Mouse (Mus musculus): ENCODE data around the gene Cbr4. TPM values are rescaled to one million over a fixed set of nuclear protein-coding genes. Genes with fewer than 3 reads are reported as not detected.
A peak's percentile ranks its signal among the peaks of the same experiment; 100 is the strongest.

Cbr4 gene
- polyA plus RNA-seq, 1 experiment from 2014 or later = 42.4 TPM

GRCm38 (mm10) chr8:61466696-61467552, 20.6 kb upstream of the Cbr4 start:
- H3K36me3 ChIP-seq = no peaks in the 10 kb centered on the region
- no peak overlapping the region for H3K27ac ChIP-seq
- no peak overlapping the region for H3K9ac ChIP-seq
- no peak for ATAC-seq (replicated peaks; ENCODE audit: insufficient number of reproducible peaks, insufficient read depth, low FRiP score, low read depth)
- no peaks in the 10 kb centered on the region for H3K27me3 ChIP-seq
- 86% methylated on average over 15 of the region's 15 CpGs for WGBS
- H3K4me1 ChIP-seq (replicated peaks) = no peaks in the 10 kb centered on the region
- H3K4me2 ChIP-seq = no peak overlapping the region
- no peak overlapping the region for H3K4me3 ChIP-seq
- no peaks in the 10 kb centered on the region for H3K9me3 ChIP-seq (replicated peaks)

DNA sequence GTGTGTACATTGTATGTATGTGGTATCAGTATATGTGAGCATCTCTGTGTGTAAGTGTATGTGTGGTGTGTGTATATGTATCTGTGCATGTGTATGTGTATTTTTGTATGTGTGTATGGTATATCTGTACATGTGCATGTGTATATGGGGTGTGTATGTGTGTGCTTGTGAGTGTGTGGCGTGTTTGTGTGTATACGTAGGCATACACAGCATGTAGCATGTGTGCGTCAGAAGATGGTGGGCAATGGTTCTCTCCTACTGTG, 20.1 kb upstream of the Cbr4 start:
- Histone ChIP-seq H3K36me3 (no peaks in the 10 kb centered on the region), H3K9me3 (replicated peaks) (no peaks in the 10 kb centered on the region), H3K4me2 (no peak overlapping the region), H3K9ac (no peak overlapping the region), H3K4me1 (replicated peaks) (no peaks in the 10 kb centered on the region), H3K27ac (no peak overlapping the region), H3K4me3 (no peak overlapping the region), H3K27me3 (no peaks in the 10 kb centered on the region)
- 82% methylated on average over 3 of the region's 3 CpGs for WGBS
- ATAC-seq (replicated peaks; ENCODE audit: insufficient number of reproducible peaks, insufficient read depth, low FRiP score, low read depth) = no peak

- no peak for ATAC-seq (replicated peaks; ENCODE audit: insufficient number of reproducible peaks, insufficient read depth, low FRiP score, low read depth)
- no peaks in the 10 kb centered on the region for H3K27me3 ChIP-seq
- H3K4me1 ChIP-seq (replicated peaks) = no peaks in the 10 kb centered on the region
- no peaks in the 10 kb centered on the region for H3K9me3 ChIP-seq (replicated peaks)
- no peak overlapping the region for H3K4me2 ChIP-seq
- no peak overlapping the region for H3K27ac ChIP-seq
- H3K9ac ChIP-seq = no peak overlapping the region
- WGBS = 70% methylated on average over 4 of the region's 4 CpGs
- H3K4me3 ChIP-seq = no peak overlapping the region
- no peaks in the 10 kb centered on the region for H3K36me3 ChIP-seq
Measured at GRCm38 (mm10) chr8:61470213-61470612, 17.3 kb upstream of the Cbr4 start.

GRCm38 (mm10) chr8:61475251-61475673, 12.3 kb upstream of the Cbr4 start:
- Histone ChIP-seq H3K27ac (no peak overlapping the region), H3K4me1 (replicated peaks) (no peaks in the 10 kb centered on the region), H3K27me3 (no peaks in the 10 kb centered on the region), H3K9ac (no peak overlapping the region), H3K4me2 (no peak overlapping the region), H3K4me3 (no peak overlapping the region), H3K9me3 (replicated peaks) (no peaks in the 10 kb centered on the region), H3K36me3 (no peaks in the 10 kb centered on the region)
- 51% methylated on average over 6 of the region's 6 CpGs for WGBS
- no peak for ATAC-seq (replicated peaks; ENCODE audit: insufficient number of reproducible peaks, insufficient read depth, low FRiP score, low read depth)

GRCm38 (mm10) chr8:61476160-61476559, 11.4 kb upstream of the Cbr4 start:
- no peaks in the 10 kb centered on the region for H3K27me3 ChIP-seq
- H3K4me3 ChIP-seq = no peak overlapping the region
- H3K4me2 ChIP-seq = no peak overlapping the region
- ATAC-seq (replicated peaks; ENCODE audit: insufficient number of reproducible peaks, insufficient read depth, low FRiP score, low read depth) = no peak
- no peaks in the 10 kb centered on the region for H3K4me1 ChIP-seq (replicated peaks)
- 79% methylated on average over 9 of the region's 9 CpGs for WGBS
- H3K9ac ChIP-seq = no peak overlapping the region
- no peak overlapping the region for H3K27ac ChIP-seq
- H3K36me3 ChIP-seq = no peaks in the 10 kb centered on the region
- no peaks in the 10 kb centered on the region for H3K9me3 ChIP-seq (replicated peaks)

DNA sequence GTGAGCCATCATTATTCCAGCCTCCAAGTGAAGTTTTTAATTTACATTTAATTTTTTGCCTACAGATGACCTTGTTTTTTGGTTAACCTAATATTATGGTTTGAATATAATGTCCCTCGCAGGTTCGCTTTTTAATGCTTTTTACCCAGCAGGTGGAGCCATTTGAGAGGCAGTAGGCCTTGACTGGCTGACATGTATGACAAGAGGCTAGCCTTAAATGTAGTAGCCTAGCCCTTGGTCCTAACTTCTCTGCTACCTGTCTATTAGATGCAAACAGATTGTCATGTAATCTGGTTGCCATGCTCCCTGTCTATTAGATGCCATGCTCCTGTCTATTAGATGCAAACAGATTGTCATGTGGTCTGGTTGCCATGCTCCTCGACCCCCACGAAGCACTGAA, 9.4 kb upstream of the Cbr4 start:
- Histone ChIP-seq H3K36me3 (no peaks in the 10 kb centered on the region), H3K9me3 (replicated peaks) (no peaks in the 10 kb centered on the region), H3K4me3 (no peak overlapping the region), H3K4me1 (replicated peaks) (no peaks in the 10 kb centered on the region), H3K9ac (no peak overlapping the region), H3K4me2 (no peak overlapping the region), H3K27ac (no peak overlapping the region), H3K27me3 (no peaks in the 10 kb centered on the region)
- ATAC-seq (replicated peaks; ENCODE audit: insufficient number of reproducible peaks, insufficient read depth, low FRiP score, low read depth) = no peak
- WGBS = 84% methylated on average over 4 of the region's 4 CpGs

GRCm38 (mm10) chr8:61478793-61479192, 8.7 kb upstream of the Cbr4 start:
- H3K36me3 ChIP-seq = no peaks in the 10 kb centered on the region
- no peaks in the 10 kb centered on the region for H3K27me3 ChIP-seq
- no peak overlapping the region for H3K9ac ChIP-seq
- no peaks in the 10 kb centered on the region for H3K4me1 ChIP-seq (replicated peaks)
- H3K9me3 ChIP-seq (replicated peaks) = no peaks in the 10 kb centered on the region
- 72% methylated on average over 8 of the region's 8 CpGs for WGBS
- H3K4me2 ChIP-seq = no peak overlapping the region
- H3K4me3 ChIP-seq = no peak overlapping the region
- ATAC-seq (replicated peaks; ENCODE audit: insufficient number of reproducible peaks, insufficient read depth, low FRiP score, low read depth) = no peak
- no peak overlapping the region for H3K27ac ChIP-seq

GRCm38 (mm10) chr8:61479506-61480214, 7.9 kb upstream of the Cbr4 start:
- Histone ChIP-seq H3K4me2 (no peak overlapping the region), H3K36me3 (no peaks in the 10 kb centered on the region), H3K27ac (no peak overlapping the region), H3K27me3 (no peaks in the 10 kb centered on the region), H3K4me1 (replicated peaks) (no peaks in the 10 kb centered on the region), H3K4me3 (no peak overlapping the region), H3K9me3 (replicated peaks) (no peaks in the 10 kb centered on the region), H3K9ac (no peak overlapping the region)
- WGBS = 47% methylated on average over 11 of the region's 11 CpGs
- ATAC-seq (replicated peaks; ENCODE audit: insufficient number of reproducible peaks, insufficient read depth, low FRiP score, low read depth) = no peak; the same call in 1 of the 2 replicates

DNA sequence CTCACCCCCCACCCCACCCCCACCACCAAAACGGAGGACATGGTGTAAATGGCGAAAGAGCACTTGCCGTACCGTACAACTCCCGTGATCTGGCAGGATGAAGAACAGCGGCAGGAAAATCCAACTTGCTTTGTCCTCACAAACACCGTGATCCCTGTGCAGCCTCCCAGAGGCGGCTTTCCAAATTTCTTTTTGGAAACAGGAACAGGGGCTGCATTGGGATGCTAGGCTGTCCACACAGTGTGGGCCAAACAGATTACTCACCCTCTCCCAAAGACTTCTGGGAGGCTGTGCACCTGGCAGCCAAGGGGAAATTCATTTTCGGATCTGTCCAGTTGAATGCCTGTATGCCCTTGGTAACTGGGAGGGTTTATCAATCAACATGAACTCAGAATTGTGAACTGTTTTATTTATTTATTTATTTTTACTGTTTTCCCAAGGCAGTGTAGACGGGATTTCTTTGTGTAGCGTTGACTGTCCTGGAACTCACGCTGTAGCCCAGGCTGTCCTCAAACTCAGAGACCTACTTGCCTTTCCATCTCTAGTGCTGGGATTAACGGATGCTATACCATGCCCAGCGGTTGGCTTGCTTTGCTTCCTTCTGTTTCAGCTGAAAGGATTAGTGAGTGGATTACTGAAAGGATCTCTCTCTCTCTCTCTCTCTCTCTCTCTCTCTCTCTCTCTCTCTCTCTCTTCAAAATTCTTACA, 7.1 kb upstream of the Cbr4 start:
- WGBS = 80% methylated on average over 14 of the region's 14 CpGs
- no peak overlapping the region for H3K27ac ChIP-seq
- H3K36me3 ChIP-seq = no peaks in the 10 kb centered on the region
- H3K4me1 ChIP-seq (replicated peaks) = no peaks in the 10 kb centered on the region
- H3K9ac ChIP-seq = no peak overlapping the region
- no peaks in the 10 kb centered on the region for H3K9me3 ChIP-seq (replicated peaks)
- H3K4me3 ChIP-seq = no peak overlapping the region
- no peaks in the 10 kb centered on the region for H3K27me3 ChIP-seq
- no peak overlapping the region for H3K4me2 ChIP-seq
- ATAC-seq (replicated peaks; ENCODE audit: insufficient number of reproducible peaks, insufficient read depth, low FRiP score, low read depth) = no peak

DNA sequence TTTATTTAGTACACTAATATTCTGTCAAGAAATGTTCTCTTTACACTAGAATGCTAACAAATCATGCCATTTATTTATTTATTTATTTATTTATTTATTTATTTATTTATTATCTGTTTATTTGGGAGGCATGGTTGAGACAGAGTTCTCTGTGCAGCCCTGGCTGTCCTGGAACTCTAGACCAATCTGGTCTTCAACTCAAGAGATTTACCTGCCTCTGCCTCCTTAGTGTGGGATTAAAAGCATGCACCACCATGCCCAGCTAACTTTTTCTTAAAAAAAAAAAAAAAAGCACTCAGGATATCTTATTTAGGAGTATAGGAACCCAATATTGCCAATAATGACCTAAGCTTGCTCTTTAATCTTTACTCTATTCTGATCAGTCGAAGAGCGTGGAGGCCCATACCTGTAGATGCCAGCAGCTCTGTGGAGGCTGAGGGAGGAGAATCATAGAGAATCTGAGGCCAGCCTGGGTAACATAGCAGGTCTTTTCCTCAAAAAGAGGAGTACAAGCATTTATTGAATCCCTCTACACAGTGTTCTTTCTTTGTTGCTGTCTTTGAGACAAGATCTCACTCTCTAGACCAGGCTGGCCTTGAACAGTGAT, 508 bp upstream of the Cbr4 start:
- no peaks in the 10 kb centered on the region for H3K27me3 ChIP-seq
- peak overlapping the region; percentile 96; the same call in 1 of the 2 replicates for H3K27ac ChIP-seq

DNA sequence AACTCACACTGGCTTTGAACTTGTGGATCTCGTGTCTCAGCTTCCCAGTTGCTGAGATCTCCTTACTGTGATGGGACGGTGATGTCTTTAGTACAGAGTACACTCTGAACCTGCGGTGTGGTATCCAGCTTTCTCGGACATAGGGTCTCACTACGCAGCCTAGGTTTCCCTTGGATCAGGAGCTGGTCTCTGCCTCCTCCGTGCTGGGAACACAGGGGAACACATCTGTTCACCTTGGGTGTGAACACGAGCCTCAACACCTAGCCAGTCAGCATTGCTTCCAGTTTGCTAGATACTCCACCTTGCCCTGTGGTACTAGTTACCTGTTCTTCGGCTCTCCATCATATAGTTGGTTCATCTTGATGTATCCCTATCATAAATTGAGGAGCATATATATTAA, 1.1 kb downstream of the Cbr4 start:
- Histone ChIP-seq H3K4me2 (peak overlapping the region; percentile 67), H3K36me3 (peaks cover 12% of the 10 kb centered on the region), H3K9ac (no peak overlapping the region), H3K9me3 (replicated peaks) (no peaks in the 10 kb centered on the region), H3K4me3 (peak overlapping the region; percentile 68), H3K4me1 (replicated peaks) (peaks cover 4% of the 10 kb centered on the region), H3K27ac (no peak overlapping the region), H3K27me3 (no peaks in the 10 kb centered on the region)
- WGBS = 91% methylated on average over 8 of the region's 8 CpGs
- ATAC-seq (replicated peaks; ENCODE audit: insufficient number of reproducible peaks, insufficient read depth, low FRiP score, low read depth) = no peak

More for the DNA sequence above, 508 bp upstream of the Cbr4 start:
- no peaks in the 10 kb centered on the region for H3K9me3 ChIP-seq (replicated peaks)
- WGBS = 98% methylated on average over 2 of the region's 2 CpGs
- H3K4me1 ChIP-seq (replicated peaks) = peaks cover 4% of the 10 kb centered on the region
- no peak for ATAC-seq (replicated peaks; ENCODE audit: insufficient number of reproducible peaks, insufficient read depth, low FRiP score, low read depth)
- H3K4me2 ChIP-seq = peak overlapping the region; percentile 67; the same call in 1 of the 2 replicates
- H3K9ac ChIP-seq = no peak overlapping the region
- peaks cover 3% of the 10 kb centered on the region; the same call in 1 of the 2 replicates for H3K36me3 ChIP-seq
- peak overlapping the region; percentile 68; the same call in 1 of the 2 replicates for H3K4me3 ChIP-seq
